Mouse (Mus musculus): ENCODE measurements around the gene Upk1a. TPM values are rescaled to one million over a fixed set of nuclear protein-coding genes. Genes with fewer than 3 reads are reported as not detected.

Upk1a gene
- 0.14 and 0.35 TPM in 2 replicates for polyA plus RNA-seq (2014; fragmentation: Nextera tagmentation; extraction: Ambion mirVana)

DNA sequence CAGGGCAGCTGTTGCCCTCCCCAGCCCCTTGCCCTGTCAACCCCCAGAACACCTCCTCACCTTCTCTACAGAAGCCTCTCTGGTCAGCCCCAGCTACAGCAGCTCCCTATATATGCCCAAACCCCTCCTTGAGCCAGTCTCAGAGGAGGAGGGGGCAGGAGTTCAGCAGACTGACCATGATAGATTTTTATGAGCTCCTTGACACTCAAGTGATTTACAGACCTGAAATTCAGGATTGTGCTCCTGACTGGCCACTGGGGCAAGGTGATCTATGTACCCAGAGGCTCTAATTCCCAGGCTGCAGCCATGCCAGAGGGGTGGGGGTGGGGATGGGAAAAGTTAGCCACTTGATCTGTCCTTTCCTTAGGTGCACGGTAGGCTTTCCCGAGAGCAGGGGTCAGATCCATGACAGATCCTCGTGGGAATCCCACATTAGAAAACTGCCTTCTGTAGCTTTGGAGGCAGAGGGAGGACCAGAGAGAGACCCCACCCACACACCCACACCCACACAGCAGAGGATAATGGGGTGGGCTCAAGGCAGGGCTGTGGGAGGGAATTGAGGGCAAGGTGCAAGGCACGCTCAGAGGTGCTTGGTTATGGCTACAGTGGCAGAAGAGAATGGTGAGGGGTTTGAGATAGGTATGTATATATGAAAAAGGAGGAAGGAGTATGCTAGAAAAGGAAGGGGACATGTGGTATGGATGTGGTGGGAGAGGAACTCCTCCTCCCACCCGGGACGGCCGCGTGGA lies at the start of gene Upk1a:
TSS of gene Upk1a (minus strand) at position 194 of the 749 bp plus-strand sequence.
- H3K36me3 ChIP-seq (replicated peaks; ENCODE audit: control insufficient read depth, insufficient read depth, low read depth, low read length), result peaks cover 2% of the 10 kb centered on the region; the same call in 1 of the 2 replicates
- WGBS, result 75% methylated on average over 8 of the region's 8 CpGs
- no peaks in the 10 kb centered on the region for H3K27me3 ChIP-seq (ENCODE audit: control insufficient read depth, insufficient read depth, low read length)
- ATAC-seq (replicated peaks; ENCODE audit: insufficient number of reproducible peaks, low FRiP score, low TSS enrichment, low read depth) (0 out of 2 replicates have a peak, but pooled peaks have one; percentile 16), DNase-seq (ENCODE audit: low spot score) (no peak)
- H3K4me3 ChIP-seq (ENCODE audit: low read depth, low read length), result no peak within 1 kb of the TSS
- H3K4me1 ChIP-seq (ENCODE audit: control insufficient read depth, insufficient read depth, low read length), result no peaks in the 10 kb centered on the region
- H3K9ac ChIP-seq (replicated peaks; ENCODE audit: low read length), result no peak within 1 kb of the TSS
- H3K4me2 ChIP-seq (ENCODE audit: low read depth, low read length), result no peak within 1 kb of the TSS
- no peak within 1 kb of the TSS for H3K27ac ChIP-seq (replicated peaks; ENCODE audit: low read depth, low read length)
- no peaks in the 10 kb centered on the region for H3K9me3 ChIP-seq (replicated peaks; ENCODE audit: control insufficient read depth, low read length)

- Histone ChIP-seq H3K4me2 (ENCODE audit: low read depth, low read length) (peak within 1 kb of the TSS; percentile 72), H3K4me1 (ENCODE audit: control insufficient read depth, insufficient read depth, low read length) (no peaks in the 10 kb centered on the region), H3K27me3 (ENCODE audit: control insufficient read depth, insufficient read depth, low read length) (no peaks in the 10 kb centered on the region), H3K9ac (replicated peaks; ENCODE audit: low read length) (peak within 1 kb of the TSS; percentile 93), H3K27ac (replicated peaks; ENCODE audit: low read depth, low read length) (no peak within 1 kb of the TSS), H3K9me3 (replicated peaks; ENCODE audit: control insufficient read depth, low read length) (no peaks in the 10 kb centered on the region), H3K36me3 (replicated peaks; ENCODE audit: control insufficient read depth, insufficient read depth, low read depth, low read length) (peaks cover 2% of the 10 kb centered on the region), H3K4me3 (ENCODE audit: low read depth, low read length) (peak within 1 kb of the TSS; percentile 90)
- ATAC-seq (replicated peaks; ENCODE audit: insufficient number of reproducible peaks, low FRiP score, low TSS enrichment, low read depth), result peak; percentile 98
- DNase-seq (ENCODE audit: low spot score), result peak; percentile 99
- 2% methylated on average over 59 of the region's 59 CpGs for WGBS
These were observed 37.2 kb upstream of the Upk1a start, which contains the start of gene Rbm42 for GRCm38 (mm10) chr7:30649591-30650540. Gene Rbm42 (minus strand): TSS chr7:30650317.

DNA sequence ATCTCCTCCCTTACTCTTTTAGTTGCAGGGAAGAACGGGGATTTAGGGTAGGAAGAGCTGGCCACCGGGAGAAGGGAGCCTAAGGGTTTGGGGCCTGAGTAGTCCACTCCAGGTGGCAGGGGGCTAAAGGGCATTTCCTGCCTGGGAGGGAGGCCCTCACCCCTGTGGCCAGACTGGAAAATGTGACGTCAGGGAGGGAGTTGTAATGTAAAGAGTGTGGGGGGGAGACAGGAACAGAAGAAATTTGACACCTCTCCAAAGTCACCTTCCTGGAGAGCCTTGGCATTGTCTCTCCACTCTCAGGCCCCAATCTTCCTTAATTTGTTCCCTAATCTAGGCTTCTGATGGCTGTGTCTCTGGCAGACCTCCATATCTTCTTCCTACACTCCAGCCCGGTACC lies 26.4 kb upstream of the Upk1a start:
- H3K27ac ChIP-seq (replicated peaks; ENCODE audit: low read depth, low read length), result no peak overlapping the region
- no peak overlapping the region for H3K4me3 ChIP-seq (ENCODE audit: low read depth, low read length)
- ATAC-seq (replicated peaks; ENCODE audit: insufficient number of reproducible peaks, low FRiP score, low TSS enrichment, low read depth) (no peak), DNase-seq (ENCODE audit: low spot score) (no peak)
- no peaks in the 10 kb centered on the region for H3K9me3 ChIP-seq (replicated peaks; ENCODE audit: control insufficient read depth, low read length)
- H3K4me1 ChIP-seq (ENCODE audit: control insufficient read depth, insufficient read depth, low read length), result peaks cover 4% of the 10 kb centered on the region
- no peak overlapping the region for H3K4me2 ChIP-seq (ENCODE audit: low read depth, low read length)
- peaks cover 11% of the 10 kb centered on the region for H3K36me3 ChIP-seq (replicated peaks; ENCODE audit: control insufficient read depth, insufficient read depth, low read depth, low read length)
- H3K27me3 ChIP-seq (ENCODE audit: control insufficient read depth, insufficient read depth, low read length), result peaks cover 23% of the 10 kb centered on the region
- 16% methylated on average over 4 of the region's 4 CpGs for WGBS
- no peak overlapping the region for H3K9ac ChIP-seq (replicated peaks; ENCODE audit: low read length)

DNA sequence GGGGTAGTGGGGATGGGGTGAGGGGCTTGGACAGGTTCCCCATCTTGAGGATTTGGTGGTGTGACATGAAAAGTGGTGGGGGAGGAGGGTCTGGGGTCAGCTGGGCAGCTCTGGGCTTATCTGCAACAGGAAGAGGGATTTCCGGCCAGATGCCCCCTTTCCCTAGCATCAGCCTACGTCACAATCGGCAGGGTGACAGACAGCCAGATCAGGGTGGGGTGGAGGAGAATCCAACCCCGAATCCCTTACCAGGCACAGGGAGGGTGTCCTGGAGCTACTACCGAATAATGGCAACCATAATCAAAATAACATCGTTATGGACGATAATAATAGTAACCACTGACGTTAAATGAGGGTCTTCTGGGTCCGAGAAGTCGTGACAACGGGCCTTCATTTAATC lies 23.7 kb upstream of the Upk1a start:
- Histone ChIP-seq H3K27me3 (ENCODE audit: control insufficient read depth, insufficient read depth, low read length) (peaks cover 41% of the 10 kb centered on the region), H3K4me3 (ENCODE audit: low read depth, low read length) (no peak overlapping the region)
- no peak for ATAC-seq (replicated peaks; ENCODE audit: insufficient number of reproducible peaks, low FRiP score, low TSS enrichment, low read depth)

DNA sequence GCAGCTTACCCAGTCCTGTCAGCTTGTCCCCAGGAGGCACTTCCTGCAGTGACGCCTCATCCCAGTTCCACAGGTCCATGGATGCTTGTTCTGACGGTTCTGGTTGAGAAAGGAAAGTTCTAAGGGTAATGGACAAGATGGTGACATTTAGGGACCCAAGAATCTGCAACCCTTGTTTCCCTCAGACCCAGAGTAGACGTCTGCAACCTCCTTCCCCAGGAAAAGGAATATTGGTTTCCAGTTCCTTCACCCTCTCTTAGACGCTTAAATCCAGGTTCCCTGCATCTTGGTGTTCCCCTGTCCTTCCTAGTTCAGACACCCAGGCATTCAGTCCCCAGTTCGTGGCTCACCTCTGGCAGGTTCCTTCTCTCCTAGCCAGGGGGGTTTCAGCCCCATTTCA lies 23.1 kb upstream of the Upk1a start, which contains the start of gene Etv2:
TSS of gene Etv2 (minus strand) at position 101 of the 400 bp plus-strand sequence.
- Histone ChIP-seq H3K36me3 (replicated peaks; ENCODE audit: control insufficient read depth, insufficient read depth, low read depth, low read length) (no peaks in the 10 kb centered on the region), H3K4me2 (ENCODE audit: low read depth, low read length) (peak within 1 kb of the TSS; percentile 27), H3K9ac (replicated peaks; ENCODE audit: low read length) (peak within 1 kb of the TSS; percentile 27), H3K27me3 (ENCODE audit: control insufficient read depth, insufficient read depth, low read length) (peaks cover 41% of the 10 kb centered on the region), H3K4me1 (ENCODE audit: control insufficient read depth, insufficient read depth, low read length) (peaks cover 4% of the 10 kb centered on the region), H3K9me3 (replicated peaks; ENCODE audit: control insufficient read depth, low read length) (no peaks in the 10 kb centered on the region), H3K4me3 (ENCODE audit: low read depth, low read length) (peak within 1 kb of the TSS; percentile 16), H3K27ac (replicated peaks; ENCODE audit: low read depth, low read length) (no peak within 1 kb of the TSS)
- DNase-seq (ENCODE audit: low spot score), result no peak
- ATAC-seq (replicated peaks; ENCODE audit: insufficient number of reproducible peaks, low FRiP score, low TSS enrichment, low read depth), result no peak
- WGBS, result 2% methylated on average over 5 of the region's 5 CpGs

More for the DNA sequence above, 23.7 kb upstream of the Upk1a start:
- H3K9ac ChIP-seq (replicated peaks; ENCODE audit: low read length), result no peak overlapping the region; the same call in 1 of the 2 replicates
- H3K36me3 ChIP-seq (replicated peaks; ENCODE audit: control insufficient read depth, insufficient read depth, low read depth, low read length), result peaks cover 4% of the 10 kb centered on the region; the same call in 1 of the 2 replicates
- H3K9me3 ChIP-seq (replicated peaks; ENCODE audit: control insufficient read depth, low read length), result no peaks in the 10 kb centered on the region
- DNase-seq (ENCODE audit: low spot score), result no peak
- peaks cover 4% of the 10 kb centered on the region for H3K4me1 ChIP-seq (ENCODE audit: control insufficient read depth, insufficient read depth, low read length)
- 27% methylated on average over 11 of the region's 11 CpGs for WGBS
- H3K27ac ChIP-seq (replicated peaks; ENCODE audit: low read depth, low read length), result no peak overlapping the region
- no peak overlapping the region for H3K4me2 ChIP-seq (ENCODE audit: low read depth, low read length)

- H3K9me3 ChIP-seq (replicated peaks; ENCODE audit: control insufficient read depth, low read length), result no peaks in the 10 kb centered on the region
- DNase-seq (ENCODE audit: low spot score) (peak; percentile 77), ATAC-seq (replicated peaks; ENCODE audit: insufficient number of reproducible peaks, low FRiP score, low TSS enrichment, low read depth) (peak; percentile 74; the same call in 1 of the 2 replicates)
- H3K27me3 ChIP-seq (ENCODE audit: control insufficient read depth, insufficient read depth, low read length), result peaks cover 41% of the 10 kb centered on the region
- H3K36me3 ChIP-seq (replicated peaks; ENCODE audit: control insufficient read depth, insufficient read depth, low read depth, low read length), result no peaks in the 10 kb centered on the region
- 0 out of 2 replicates have a peak overlapping the region, but pooled peaks have one; percentile 27 for H3K9ac ChIP-seq (replicated peaks; ENCODE audit: low read length)
- peak overlapping the region; percentile 16 for H3K4me3 ChIP-seq (ENCODE audit: low read depth, low read length)
- H3K4me2 ChIP-seq (ENCODE audit: low read depth, low read length), result peak overlapping the region; percentile 27
- no peak overlapping the region for H3K27ac ChIP-seq (replicated peaks; ENCODE audit: low read depth, low read length)
- peaks cover 4% of the 10 kb centered on the region for H3K4me1 ChIP-seq (ENCODE audit: control insufficient read depth, insufficient read depth, low read length)
- WGBS, result 1% methylated on average over 20 of the region's 20 CpGs
These were observed 22.0 kb upstream of the Upk1a start for GRCm38 (mm10) chr7:30634621-30635020.

DNA sequence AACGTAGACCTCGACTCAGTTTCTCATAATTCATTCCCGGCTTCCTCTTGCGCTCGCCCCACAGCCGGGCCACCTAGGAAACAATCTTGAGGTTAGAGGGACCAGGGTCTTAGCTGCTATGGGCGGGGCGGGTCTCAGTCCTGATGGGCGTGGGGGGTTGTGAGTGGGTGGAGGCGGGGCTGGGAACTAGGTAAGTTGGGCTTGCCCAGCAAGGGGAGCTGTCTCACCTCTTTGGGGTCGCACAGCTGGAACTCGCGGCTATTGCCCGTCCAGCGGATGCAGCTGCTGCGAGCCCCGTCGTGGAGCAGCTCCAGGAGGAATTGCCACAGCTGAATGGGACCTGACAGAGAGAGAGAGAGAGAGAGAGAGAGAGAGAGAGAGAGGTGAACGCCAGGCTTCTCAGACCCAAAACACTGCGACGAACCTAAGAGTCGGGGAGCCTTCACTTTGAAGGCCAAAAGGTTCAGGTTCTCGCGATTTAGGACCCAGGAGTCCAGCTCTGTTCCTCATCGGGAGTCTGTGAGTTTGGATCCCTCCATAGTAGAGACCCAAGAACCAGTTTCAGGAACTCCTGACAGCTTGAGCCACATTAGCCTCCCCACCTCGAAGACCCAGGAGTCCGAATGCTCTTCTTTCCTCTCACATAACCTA lies 21.2 kb upstream of the Upk1a start:
- Histone ChIP-seq H3K9me3 (replicated peaks; ENCODE audit: control insufficient read depth, low read length) (no peaks in the 10 kb centered on the region), H3K4me2 (ENCODE audit: low read depth, low read length) (no peak overlapping the region), H3K27me3 (ENCODE audit: control insufficient read depth, insufficient read depth, low read length) (peaks cover 41% of the 10 kb centered on the region), H3K4me1 (ENCODE audit: control insufficient read depth, insufficient read depth, low read length) (peaks cover 4% of the 10 kb centered on the region), H3K9ac (replicated peaks; ENCODE audit: low read length) (no peak overlapping the region), H3K36me3 (replicated peaks; ENCODE audit: control insufficient read depth, insufficient read depth, low read depth, low read length) (no peaks in the 10 kb centered on the region), H3K4me3 (ENCODE audit: low read depth, low read length) (no peak overlapping the region), H3K27ac (replicated peaks; ENCODE audit: low read depth, low read length) (no peak overlapping the region)
- ATAC-seq (replicated peaks; ENCODE audit: insufficient number of reproducible peaks, low FRiP score, low TSS enrichment, low read depth) (no peak), DNase-seq (ENCODE audit: low spot score) (no peak)
- 7% methylated on average over 26 of the region's 27 CpGs for whole genome bisulfite sequencing
